Mouse (Mus musculus) CD4-positive, CD25-positive, alpha-beta regulatory T cell, adult 4 months (primary cell): ENCODE results near the gene Rasl10b. TPM values are rescaled to one million over a fixed set of nuclear protein-coding genes. Genes with fewer than 3 reads are reported as not detected.

Source experiments
- ATAC-seq: one replicate; pipeline ENCODE4 v1.8.0; 2017
- polyA plus RNA-seq, 2 experiments: library from polyadenylated mRNA; unstranded; fragments of 100-300 nt; shearing (Covaris generic); gene quantifications; one replicate each; pipeline ENCODE4 v1.2.1; 2017

Rasl10b gene
- polyA plus RNA-seq, 2 experiments from 2014 or later = not detected

- ATAC-seq = no peak
Measured at GRCm38 (mm10) chr11:83467120-83467652, 58.2 kb downstream of the Rasl10b start.

- no peak for ATAC-seq
Measured at GRCm38 (mm10) chr11:83468765-83469164, 59.8 kb downstream of the Rasl10b start.

Other genes with a start within 250 kb of the Rasl10b start
- under 1 TPM; 0.27 to 0.28 TPM for gene Slfn4, start 234.0 kb upstream of the Rasl10b start, polyA plus RNA-seq
- 1 to 10 TPM; 3.2 to 4.8 TPM for gene Slfn3, start 217.8 kb upstream of the Rasl10b start, polyA plus RNA-seq
- not detected for gene Slfn14, start 122.4 kb upstream of the Rasl10b start, polyA plus RNA-seq
- gene Ap2b1, start 110.1 kb upstream of the Rasl10b start, polyA plus RNA-seq = 10 to 100 TPM; 52.3 to 63.9 TPM
- 10 to 100 TPM; 12.5 TPM for gene Pex12, start 106.6 kb upstream of the Rasl10b start, polyA plus RNA-seq
- not detected for gene Gas2l2, start 20.3 kb downstream of the Rasl10b start, polyA plus RNA-seq
- gene 1700020L24Rik, start 28.5 kb downstream of the Rasl10b start, polyA plus RNA-seq = under 1 TPM in 1 of 2 experiments, not detected in 1; 0.85 TPM
- not detected for gene Mmp28, start 53.9 kb downstream of the Rasl10b start, polyA plus RNA-seq
- 10 to 100 TPM; 20.6 to 22.0 TPM for gene Taf15, start 63.9 kb downstream of the Rasl10b start, polyA plus RNA-seq
- under 1 TPM; 0.54 to 0.62 TPM for gene Heatr9, start 113.0 kb downstream of the Rasl10b start, polyA plus RNA-seq
- gene Ccl5, start 121.4 kb downstream of the Rasl10b start, polyA plus RNA-seq = 100 to 1,000 TPM; 385 to 395 TPM
- gene Ccl9, start 169.5 kb downstream of the Rasl10b start, polyA plus RNA-seq = not detected
- not detected for gene Ccl6, start 183.9 kb downstream of the Rasl10b start, polyA plus RNA-seq
- gene Rpl9-ps1, start 236.5 kb downstream of the Rasl10b start, polyA plus RNA-seq = not detected
- gene Ccl3, start 240.2 kb downstream of the Rasl10b start, polyA plus RNA-seq = not detected